Mouse (Mus musculus): ENCODE measurements at regions not wholly inside any gene's neighbourhood (a gene's known extent, or its start where the extent isn't known, plus 50 kb on each side); places are given as distances from the start of the nearest gene placed in this dataset.

- DNase-seq (ENCODE audit: low spot score), result peak; percentile 1
These were observed 235.9 kb upstream of the Sall1 start for GRCm38 (mm10) chr8:89279844-89280243.

DNA sequence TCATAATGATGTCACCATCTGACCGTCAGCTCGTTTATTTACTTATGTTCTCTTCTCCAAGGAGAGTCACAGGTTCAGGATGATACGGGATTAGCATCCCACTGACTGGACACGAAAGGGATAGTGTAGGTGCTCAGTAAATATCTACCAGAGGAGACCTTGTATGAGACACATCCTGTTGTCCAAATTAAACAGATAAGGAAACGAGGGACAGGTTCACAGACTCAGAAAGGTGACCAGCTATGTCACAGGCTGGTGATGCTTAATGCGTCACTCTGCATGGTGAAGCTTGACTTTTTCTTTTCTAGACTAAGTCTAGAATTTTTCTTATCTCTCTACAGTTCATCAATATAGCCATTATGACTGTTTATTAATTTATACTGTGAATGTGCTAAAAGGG, 235.2 kb upstream of the Sall1 start:
- no peak for DNase-seq (ENCODE audit: low spot score)

DNA sequence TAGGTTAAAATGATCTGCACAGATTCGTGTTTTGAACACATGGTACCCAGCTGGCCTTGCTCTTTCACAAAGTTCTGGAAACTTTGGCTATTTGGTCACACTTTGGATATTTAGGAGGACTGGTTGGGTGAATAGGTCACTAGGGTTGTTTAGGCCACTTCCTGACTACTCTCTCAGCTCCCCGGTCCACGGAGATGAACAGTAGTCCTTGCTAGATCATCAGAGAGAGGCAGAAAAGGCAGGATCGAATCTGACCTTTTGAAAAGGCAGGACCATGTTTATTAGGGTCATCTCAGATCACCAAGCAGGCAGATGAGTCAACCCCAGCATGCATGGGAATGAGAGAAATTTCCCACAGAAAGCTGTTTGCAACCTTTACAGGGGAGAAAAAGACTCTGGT, 229.3 kb upstream of the Sall1 start:
- DNase-seq (ENCODE audit: low spot score), result no peak

- no peak for DNase-seq (ENCODE audit: low spot score)
These were observed 228.4 kb upstream of the Sall1 start for GRCm38 (mm10) chr8:89272381-89272815.

GRCm38 (mm10) chr8:89271381-89272355, 227.7 kb upstream of the Sall1 start:
- DNase-seq (ENCODE audit: low spot score), result no peak

- DNase-seq (ENCODE audit: low spot score), result no peak
These were observed 226.0 kb upstream of the Sall1 start for GRCm38 (mm10) chr8:89270001-89270400.

DNA sequence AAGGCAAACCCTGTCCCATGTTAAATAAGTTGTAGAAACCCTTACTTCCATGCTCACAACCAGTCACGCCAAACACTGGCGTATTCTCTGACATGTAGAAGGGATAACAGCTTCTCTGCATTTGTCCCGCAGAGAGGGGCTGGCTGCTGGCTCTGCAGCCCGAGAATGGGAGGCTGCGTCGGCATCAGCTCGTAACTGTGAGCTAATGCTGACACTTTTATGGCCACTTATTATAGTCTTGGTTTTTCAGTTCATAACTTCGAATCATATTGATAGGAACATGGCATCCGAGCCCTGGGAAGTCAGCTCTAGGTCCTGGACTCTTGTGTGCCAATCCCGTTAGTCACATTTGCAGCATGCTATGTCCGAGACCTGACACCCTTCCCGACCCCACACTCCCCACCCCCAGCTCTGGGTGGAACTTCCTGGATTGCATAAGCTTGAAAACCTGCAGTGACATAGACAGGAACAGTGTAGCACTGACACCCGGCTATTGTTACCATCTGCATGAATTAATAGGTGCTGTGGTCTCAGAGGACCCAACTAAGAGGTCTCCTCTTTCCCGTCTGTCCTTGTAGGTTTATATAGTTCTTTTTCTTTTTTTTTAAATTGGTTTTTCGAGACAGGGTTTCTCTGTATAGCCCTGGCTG, 217.3 kb upstream of the Sall1 start:
- no peak for DNase-seq (ENCODE audit: low spot score)

DNA sequence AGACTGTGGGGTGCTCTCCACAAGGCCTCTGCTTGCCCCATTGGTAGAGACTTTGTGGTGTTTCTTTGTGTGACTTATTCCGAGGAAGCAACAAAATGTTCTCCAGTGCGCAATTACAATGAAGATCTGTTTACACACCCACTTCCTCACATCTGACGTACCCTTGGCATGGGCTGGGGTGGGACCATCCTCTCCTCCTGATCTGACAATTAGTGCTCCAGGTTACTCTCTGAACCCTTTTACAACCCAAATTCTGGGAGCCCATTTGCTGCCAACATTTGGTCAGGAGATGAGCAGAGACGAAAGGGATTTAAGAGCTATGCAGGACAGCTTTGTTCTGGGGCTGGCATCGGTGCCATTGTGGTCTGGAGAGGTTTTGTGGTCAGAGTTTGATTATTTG, 215.9 kb upstream of the Sall1 start:
- no peak for DNase-seq (ENCODE audit: low spot score)

- DNase-seq (ENCODE audit: low spot score), result no peak
These were observed 202.4 kb upstream of the Sall1 start for GRCm38 (mm10) chr8:89246342-89246741.

DNA sequence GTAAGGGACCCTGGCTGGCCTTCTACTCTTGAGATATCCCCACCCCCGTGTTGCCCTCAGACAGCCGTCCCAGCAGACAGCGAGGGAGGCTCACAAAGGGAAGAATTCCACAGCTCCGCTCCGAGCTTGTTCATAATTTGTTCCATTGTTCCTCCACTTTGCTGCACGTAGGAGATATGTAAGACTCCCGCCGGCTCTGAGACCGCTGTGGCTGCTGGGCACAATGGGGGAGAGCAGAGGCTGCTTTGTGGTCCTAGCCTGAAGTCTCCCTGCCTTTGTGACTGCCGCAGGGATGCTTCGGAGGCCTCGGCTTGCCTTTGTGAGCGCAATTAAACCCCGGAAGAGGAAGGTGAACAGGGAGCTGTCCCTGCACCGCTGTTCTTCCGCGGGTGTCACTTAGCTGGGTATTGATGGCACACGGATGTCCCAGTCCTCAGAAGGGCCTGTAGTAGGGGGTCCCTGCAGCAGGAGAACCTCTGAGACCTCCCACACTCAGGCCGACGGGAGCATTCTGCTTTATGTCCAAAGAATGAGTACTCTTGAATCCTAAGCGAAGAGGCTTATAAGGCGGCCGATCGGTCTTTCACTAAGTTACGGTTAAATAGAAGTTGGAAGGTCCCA, 201.3 kb upstream of the Sall1 start:
- DNase-seq (ENCODE audit: low spot score), result no peak

DNA sequence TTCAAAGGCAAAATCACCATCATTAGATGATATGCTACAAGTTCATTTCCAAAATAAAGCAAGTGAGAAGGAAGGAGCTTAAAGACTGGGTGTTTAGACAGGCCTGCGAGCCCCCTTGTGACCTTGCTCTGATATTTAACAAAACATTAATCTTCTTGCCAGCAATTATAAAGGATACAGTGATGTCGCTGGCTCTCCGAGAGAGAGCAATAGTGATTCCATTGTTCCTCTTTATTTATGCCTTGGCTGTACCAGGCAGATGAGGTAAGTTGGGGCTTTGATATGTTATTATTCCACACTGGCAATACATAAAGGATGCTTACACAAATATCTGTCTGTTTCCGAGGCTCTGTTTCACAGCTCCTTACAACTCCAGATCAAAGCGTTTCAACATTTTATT, 197.7 kb upstream of the Sall1 start:
- no peak for DNase-seq (ENCODE audit: low spot score)

DNA sequence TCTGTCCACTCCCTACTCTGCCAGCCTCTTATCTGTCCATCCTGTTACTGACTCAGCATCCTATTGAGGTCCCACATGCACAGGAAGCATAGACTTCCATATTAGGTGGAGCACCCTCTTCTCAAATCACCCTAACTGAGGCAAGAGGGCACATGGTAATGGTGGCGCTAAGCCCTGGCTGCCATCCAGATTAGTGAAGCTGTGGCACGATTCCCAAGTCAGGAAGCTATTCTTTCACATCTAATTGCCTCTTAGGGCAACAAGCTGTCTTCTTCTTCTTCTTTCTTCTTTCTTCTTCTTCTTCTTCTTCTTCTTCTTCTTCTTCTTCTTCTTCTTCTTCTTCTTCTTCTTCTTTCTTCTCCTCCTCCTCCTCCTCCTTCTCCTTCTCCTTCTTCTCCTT, 195.7 kb upstream of the Sall1 start:
- no peak for DNase-seq (ENCODE audit: low spot score)

GRCm38 (mm10) chr8:89234041-89234440, 190.1 kb upstream of the Sall1 start:
- no peak for DNase-seq (ENCODE audit: low spot score)

- no peak for DNase-seq (ENCODE audit: low spot score)
These were observed 188.4 kb upstream of the Sall1 start for GRCm38 (mm10) chr8:89232318-89232717.

- DNase-seq (ENCODE audit: low spot score), result no peak
These were observed 185.2 kb upstream of the Sall1 start for GRCm38 (mm10) chr8:89229144-89229543.

GRCm38 (mm10) chr8:89220870-89221269, 176.9 kb upstream of the Sall1 start:
- no peak for DNase-seq (ENCODE audit: low spot score)

- no peak for DNase-seq (ENCODE audit: low spot score)
These were observed 176.4 kb upstream of the Sall1 start for GRCm38 (mm10) chr8:89220381-89220780.

DNA sequence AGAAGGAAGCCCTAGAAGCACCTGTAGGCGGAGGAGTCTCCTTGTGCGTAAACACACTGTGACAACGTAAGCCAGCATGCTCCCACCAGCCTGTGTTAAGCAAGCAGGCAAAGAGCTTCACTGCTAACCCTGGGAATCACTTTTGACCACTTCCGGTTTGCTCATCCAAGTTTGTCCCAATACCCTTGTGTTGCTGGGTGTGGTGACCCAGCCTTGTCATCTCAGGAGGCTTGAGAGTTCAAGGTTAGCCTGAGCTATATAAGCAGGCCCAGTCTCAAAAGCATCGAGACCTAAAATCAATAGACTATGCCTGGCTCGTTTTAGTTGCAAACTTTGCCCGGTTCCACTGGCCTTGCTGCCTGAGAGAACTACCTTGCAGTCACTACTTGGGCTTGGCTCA, 175.2 kb upstream of the Sall1 start:
- no peak for DNase-seq (ENCODE audit: low spot score)

DNA sequence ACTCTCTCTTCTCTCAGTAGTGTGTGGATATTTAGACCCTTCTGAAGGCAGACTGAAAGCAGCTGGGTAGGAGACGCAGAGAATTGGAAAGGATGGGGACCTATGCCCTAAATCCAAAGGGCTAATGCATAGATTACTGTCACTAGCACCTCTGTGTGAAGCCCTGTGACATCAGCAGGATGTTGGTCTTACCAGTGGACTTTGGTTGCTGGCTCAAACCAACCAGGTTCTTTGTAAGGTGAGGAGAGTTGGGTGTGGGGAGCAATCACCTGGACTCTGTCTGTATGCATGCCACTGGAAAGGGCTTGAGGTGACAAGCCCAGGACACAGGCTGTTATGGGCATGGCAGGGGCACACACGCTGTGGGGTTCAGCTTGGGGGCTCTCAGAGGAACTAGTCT, 173.7 kb upstream of the Sall1 start:
- DNase-seq (ENCODE audit: low spot score), result no peak

DNA sequence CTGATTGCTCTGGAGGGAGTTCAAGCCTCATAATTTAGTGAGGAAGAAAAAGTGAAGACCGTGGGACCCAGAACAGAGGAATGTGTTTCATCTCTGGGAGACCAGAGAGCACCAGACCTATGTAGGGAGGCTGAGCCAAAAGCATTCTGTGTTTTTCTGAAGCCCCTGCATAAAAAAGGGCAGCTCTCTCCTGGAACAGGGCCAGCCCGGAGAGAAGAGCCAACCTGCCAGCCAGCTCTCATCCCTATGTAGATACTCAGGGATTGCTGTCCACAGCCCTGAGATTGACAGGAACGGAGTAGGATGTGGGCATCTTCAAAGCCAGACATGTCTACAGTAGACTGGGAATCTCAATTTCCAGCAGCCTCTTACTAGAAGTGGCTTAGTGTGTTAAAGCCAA, 168.0 kb upstream of the Sall1 start:
- DNase-seq (ENCODE audit: low spot score), result no peak

DNA sequence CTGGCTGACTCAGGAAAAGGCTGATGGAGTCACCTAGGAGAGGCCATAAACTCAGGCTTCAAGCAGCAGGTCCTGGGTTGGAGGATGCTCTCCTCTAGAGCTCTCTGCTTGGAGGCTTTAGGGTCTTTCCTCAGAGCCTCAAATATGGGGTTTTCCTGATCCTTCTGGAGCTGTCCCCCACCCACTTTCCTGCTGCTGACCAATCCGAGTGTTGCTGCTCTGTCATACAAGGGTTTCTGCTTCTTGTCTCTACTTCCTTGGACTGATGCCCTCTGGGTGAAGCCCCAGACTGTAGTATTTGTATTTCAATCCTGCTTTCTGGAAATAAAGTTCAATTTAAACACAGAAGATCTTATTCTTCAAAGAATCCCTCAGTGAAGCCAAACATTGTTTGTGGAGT, 166.7 kb upstream of the Sall1 start:
- DNase-seq (ENCODE audit: low spot score), result no peak

DNA sequence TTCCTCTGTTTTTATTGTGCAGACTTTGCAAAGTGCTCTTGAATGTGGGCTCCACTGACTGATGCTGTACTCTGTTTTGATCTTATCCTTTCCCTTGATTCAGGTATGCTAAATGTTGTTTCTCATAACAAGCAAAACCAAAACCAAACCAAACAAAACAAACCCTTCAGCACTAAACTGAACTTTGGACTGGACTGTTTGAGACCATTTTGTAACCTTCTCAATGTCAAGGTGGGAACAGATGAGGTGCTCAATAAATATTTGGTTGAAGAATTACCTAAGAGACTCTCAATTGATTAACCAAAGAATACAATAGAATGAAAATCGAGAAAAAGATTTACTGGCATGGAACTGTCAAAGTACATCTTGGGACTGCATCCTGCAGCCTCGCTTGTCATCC, 163.9 kb upstream of the Sall1 start:
- no peak for DNase-seq (ENCODE audit: low spot score)
